Mouse (Mus musculus) hindbrain, embryonic 11.5 days (tissue): ENCODE measurements around the gene Dcdc2c. TPM values are rescaled to one million over a fixed set of nuclear protein-coding genes. Genes with fewer than 3 reads are reported as not detected.

Source experiments
- ATAC-seq: fragments of 200-750 bp; cut with Nextera tagmentation; 2 replicates; pipeline ENCODE4 v1.8.0; 2017; ENCODE audit warnings: mild to moderate bottlenecking, moderate TSS enrichment, moderate library complexity; ENCODE audit not compliant: low FRiP score
- DNase-seq: peaks from one replicate; pipeline ENCODE4 v3.0.0-alpha.2; 2015; ENCODE audit warnings: low spot score
- H3K27ac ChIP-seq: fragments of 300-500 bp; sonication (generic); 2 replicates; pipeline ENCODE4 v1.5.1; 2014; ENCODE audit warnings: mild to moderate bottlenecking, low read depth, low read length
- H3K27me3 ChIP-seq: fragments of 300-500 bp; sonication (generic); 2 replicates; pipeline ENCODE4 v1.6.1; 2014; ENCODE audit warnings: mild to moderate bottlenecking, low read length, moderate library complexity, mixed read lengths; ENCODE audit not compliant: control insufficient read depth, insufficient read depth
- H3K36me3 ChIP-seq: fragments of 300-500 bp; sonication (generic); 2 replicates; pipeline ENCODE4 v1.6.1; 2014; ENCODE audit warnings: mild to moderate bottlenecking, low read length, moderate library complexity, mixed read lengths; ENCODE audit not compliant: control insufficient read depth, insufficient read depth
- H3K4me1 ChIP-seq: fragments of 300-500 bp; sonication (generic); replicated peaks from 2 replicates; pipeline ENCODE4 v1.6.1; 2014; ENCODE audit warnings: low read length, mixed read lengths; ENCODE audit not compliant: control insufficient read depth, insufficient read depth
- H3K4me2 ChIP-seq: fragments of 300-500 bp; sonication (generic); replicated peaks from 2 replicates; pipeline ENCODE4 v1.6.1; 2014; ENCODE audit warnings: mild to moderate bottlenecking, low read depth, low read length
- H3K4me3 ChIP-seq: fragments of 300-500 bp; sonication (generic); 2 replicates; pipeline ENCODE4 v1.5.1; 2014; ENCODE audit warnings: low read depth, low read length
- H3K9ac ChIP-seq: fragments of 300-500 bp; sonication (generic); 2 replicates; pipeline ENCODE4 v1.6.1; 2014; ENCODE audit warnings: low read depth, low read length
- H3K9me3 ChIP-seq: fragments of 300-500 bp; sonication (generic); 2 replicates; pipeline ENCODE4 v1.6.1; 2016; ENCODE audit warnings: low read length; ENCODE audit not compliant: control insufficient read depth
- WGBS: fragments of 180-500 bp; shearing (Covaris S2); extraction: QIAGEN DNeasy Blood & Tissue Kit; methylation state at CpG from one replicate; pipeline ENCODE4 v1.1.7; 2014; 5-methylcytosine and 5-hydroxymethylcytosine counted together
- polyA plus RNA-seq: library from polyadenylated mRNA; unstranded; fragments of >200 nt; fragmentation: Nextera tagmentation; extraction: Ambion mirVana; gene quantifications from 2 replicates; pipeline ENCODE4 v1.2.1, GENCODE M21; 2014

Gene Dcdc2c
- polyA plus RNA-seq, 1 experiment from 2014 or later, result 0.22 TPM

DNA sequence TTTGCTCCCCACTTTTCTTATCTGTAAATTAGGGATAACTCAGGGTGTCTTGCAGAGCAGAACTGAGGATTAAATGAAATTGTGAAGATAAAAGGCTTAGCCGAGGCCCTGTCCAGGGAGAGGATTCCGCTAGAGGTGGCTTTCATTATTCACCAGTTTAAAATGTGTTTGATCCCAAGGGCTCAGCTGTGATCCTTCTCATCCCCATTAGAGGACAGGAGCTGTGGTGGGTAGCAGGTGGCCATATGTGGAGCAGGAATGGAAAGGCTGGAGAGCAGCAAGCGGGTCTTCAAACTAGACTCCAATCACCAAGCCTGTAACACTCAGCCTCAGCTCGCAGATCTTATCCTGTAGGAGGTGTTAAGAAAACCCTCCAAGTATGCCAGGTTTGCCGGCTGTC, 122.3 kb downstream of the Dcdc2c start:
- no peak overlapping the region for H3K27ac ChIP-seq
- 89% methylated on average over 5 of the region's 5 CpGs for WGBS
- no peak for ATAC-seq

DNA sequence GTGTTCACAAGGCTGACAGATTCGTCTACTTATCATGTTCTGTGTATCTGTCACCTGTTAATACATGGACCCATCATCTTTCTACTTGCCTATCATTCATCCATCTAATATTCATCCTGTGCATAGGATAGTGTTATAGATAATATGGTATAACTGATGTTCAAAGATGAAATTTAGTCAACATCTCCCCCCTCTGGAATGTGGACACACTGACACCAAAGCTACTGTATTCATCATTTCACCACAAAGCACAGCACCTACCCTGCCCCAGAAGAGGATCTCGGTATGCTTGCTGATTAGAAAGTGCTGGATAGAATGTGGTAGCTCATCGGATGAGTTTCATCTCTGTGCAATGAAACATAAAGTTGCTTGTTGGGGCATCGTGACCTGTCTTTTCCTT, 135.2 kb downstream of the Dcdc2c start:
- WGBS, result 87% methylated on average over 4 of the region's 4 CpGs
- no peak for ATAC-seq

More for the DNA sequence above, 122.3 kb downstream of the Dcdc2c start:
- H3K4me1 ChIP-seq, result no peaks in the 10 kb centered on the region
- no peak overlapping the region for H3K4me3 ChIP-seq
- no peaks in the 10 kb centered on the region for H3K27me3 ChIP-seq
- no peak overlapping the region for H3K9ac ChIP-seq
- DNase-seq, result no peak
- no peaks in the 10 kb centered on the region for H3K9me3 ChIP-seq
- no peak overlapping the region for H3K4me2 ChIP-seq
- no peaks in the 10 kb centered on the region for H3K36me3 ChIP-seq

DNA sequence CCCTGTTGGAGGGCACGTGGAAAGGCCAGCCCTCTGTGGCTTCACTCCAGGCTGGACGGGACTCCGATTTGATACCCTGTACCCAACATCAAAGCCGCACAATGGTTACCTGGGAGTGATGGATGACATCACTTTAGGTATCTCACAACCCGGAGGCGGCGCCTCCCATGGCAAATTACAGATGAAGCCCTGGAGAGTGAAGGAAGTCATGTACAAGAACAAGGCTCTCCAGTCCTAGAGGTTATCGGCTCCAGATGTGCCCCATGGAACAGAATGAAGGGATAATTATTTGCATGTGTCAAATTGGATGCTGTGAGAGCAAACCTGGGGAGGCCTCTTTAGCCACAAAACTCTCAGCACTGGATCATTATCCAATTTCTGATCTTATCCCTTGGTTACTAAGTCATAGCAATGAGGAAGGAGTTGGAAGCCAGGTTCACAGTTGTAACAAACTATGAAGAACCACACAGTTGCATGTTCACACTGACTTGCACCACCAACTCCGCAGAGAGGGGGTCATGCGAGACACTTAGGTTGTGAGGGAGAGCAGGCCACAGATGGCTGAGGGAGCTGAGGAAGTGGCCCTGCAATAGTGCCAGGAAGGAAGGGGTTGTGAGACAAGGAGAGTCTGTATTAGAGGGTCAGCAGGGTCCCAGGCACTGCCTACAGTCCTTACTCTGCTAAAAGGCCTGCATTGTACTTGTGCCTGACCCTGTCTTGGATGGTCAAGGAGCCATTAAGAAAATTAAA, 144.4 kb downstream of the Dcdc2c start:
- 71% methylated on average over 10 of the region's 10 CpGs for WGBS
- no peak overlapping the region for H3K9ac ChIP-seq
- no peaks in the 10 kb centered on the region for H3K36me3 ChIP-seq
- H3K4me3 ChIP-seq, result no peak overlapping the region
- H3K27me3 ChIP-seq, result no peaks in the 10 kb centered on the region
- no peak overlapping the region for H3K27ac ChIP-seq
- H3K9me3 ChIP-seq, result no peaks in the 10 kb centered on the region
- no peak overlapping the region for H3K4me2 ChIP-seq
- ATAC-seq (no peak), DNase-seq (no peak)
- no peaks in the 10 kb centered on the region for H3K4me1 ChIP-seq

More for the DNA sequence above, 135.2 kb downstream of the Dcdc2c start:
- no peaks in the 10 kb centered on the region for H3K9me3 ChIP-seq
- no peak overlapping the region for H3K9ac ChIP-seq
- DNase-seq, result no peak
- no peaks in the 10 kb centered on the region for H3K4me1 ChIP-seq
- H3K4me3 ChIP-seq, result no peak overlapping the region
- no peak overlapping the region for H3K4me2 ChIP-seq
- no peaks in the 10 kb centered on the region for H3K27me3 ChIP-seq
- H3K36me3 ChIP-seq, result no peaks in the 10 kb centered on the region
- no peak overlapping the region for H3K27ac ChIP-seq

DNA sequence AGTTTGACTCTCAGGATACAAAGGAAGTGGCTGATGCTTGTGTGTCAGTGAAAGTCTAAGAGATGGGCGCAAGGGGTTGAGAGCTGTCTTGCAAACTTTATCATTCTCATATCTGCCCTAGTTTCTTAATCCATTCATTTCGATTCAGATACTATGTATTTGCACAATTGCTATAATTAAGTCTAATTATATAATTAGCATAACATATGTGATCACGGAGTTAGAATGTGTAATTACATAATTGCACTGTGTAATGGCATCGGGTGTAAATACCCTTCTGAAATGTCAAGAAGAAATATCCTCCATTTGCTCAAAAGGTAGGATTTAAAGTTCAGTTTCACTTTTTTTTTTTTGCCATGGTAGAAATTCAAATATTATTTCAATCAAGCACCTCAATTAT, 149.9 kb downstream of the Dcdc2c start:
- ATAC-seq (no peak), DNase-seq (no peak)
- Histone ChIP-seq H3K9me3 (no peaks in the 10 kb centered on the region), H3K27ac (no peak overlapping the region), H3K27me3 (no peaks in the 10 kb centered on the region), H3K4me2 (no peak overlapping the region), H3K9ac (no peak overlapping the region), H3K4me1 (no peaks in the 10 kb centered on the region), H3K36me3 (no peaks in the 10 kb centered on the region), H3K4me3 (no peak overlapping the region)
- 87% methylated on average over 4 of the region's 4 CpGs for WGBS

DNA sequence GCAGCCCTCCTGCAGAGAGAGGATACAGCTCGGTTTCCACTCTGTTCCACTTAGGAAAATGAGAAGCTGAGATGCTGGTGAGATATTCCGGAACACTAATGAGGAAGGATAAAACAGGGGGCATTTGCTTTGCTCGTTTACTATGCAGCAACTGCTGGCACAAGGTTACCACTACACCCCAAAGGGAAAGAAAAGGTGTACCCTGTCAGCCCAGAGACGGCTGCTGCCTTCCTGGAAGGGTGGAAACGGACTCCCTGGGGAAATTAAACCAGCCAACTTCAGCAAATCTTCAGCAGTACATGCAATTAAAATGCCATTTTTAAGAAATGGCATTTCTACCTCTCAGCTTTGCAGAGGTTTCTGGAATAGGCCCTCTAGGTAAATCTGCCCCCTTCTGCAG, 150.8 kb downstream of the Dcdc2c start:
- no peak for ATAC-seq
- Histone ChIP-seq H3K27me3 (no peaks in the 10 kb centered on the region), H3K9ac (no peak overlapping the region), H3K27ac (no peak overlapping the region), H3K4me1 (no peaks in the 10 kb centered on the region), H3K9me3 (no peaks in the 10 kb centered on the region), H3K4me3 (no peak overlapping the region), H3K4me2 (no peak overlapping the region), H3K36me3 (no peaks in the 10 kb centered on the region)
- WGBS, result 63% methylated on average over 5 of the region's 5 CpGs
- DNase-seq, result no peak

DNA sequence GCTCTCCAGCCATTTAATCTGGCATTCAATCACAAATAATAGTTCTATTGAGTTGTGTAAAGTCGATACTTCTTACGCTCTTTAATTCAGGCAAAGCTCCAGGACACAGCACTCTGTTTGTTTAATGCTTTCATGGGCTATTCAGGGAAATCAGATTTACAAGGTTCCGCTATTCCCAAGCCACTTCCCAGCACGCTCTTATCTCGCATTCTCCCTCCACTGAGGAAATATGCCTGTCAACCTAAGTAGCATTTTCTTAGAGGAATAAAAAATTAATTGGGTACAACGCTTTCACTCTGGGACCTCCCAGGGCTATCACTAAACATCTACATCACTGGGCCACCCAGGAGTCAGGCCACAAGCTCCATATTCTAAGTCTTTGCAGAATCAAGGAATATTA, 160.1 kb downstream of the Dcdc2c start:
- WGBS, result 50% methylated on average over 6 of the region's 6 CpGs
- H3K9me3 ChIP-seq, result no peaks in the 10 kb centered on the region
- H3K27me3 ChIP-seq, result no peaks in the 10 kb centered on the region
- no peaks in the 10 kb centered on the region for H3K36me3 ChIP-seq
- no peak overlapping the region for H3K4me2 ChIP-seq
- no peak overlapping the region for H3K9ac ChIP-seq
- H3K4me1 ChIP-seq, result no peaks in the 10 kb centered on the region
- DNase-seq (no peak), ATAC-seq (no peak)
- H3K27ac ChIP-seq, result no peak overlapping the region
- H3K4me3 ChIP-seq, result no peak overlapping the region

Other genes with a start within 250 kb of the Dcdc2c start
- not detected in 2 replicates for gene Allc, start 30.1 kb upstream of the Dcdc2c start, polyA plus RNA-seq
- gene Colec11, start 71.0 kb upstream of the Dcdc2c start, polyA plus RNA-seq, result 0.21 and 0.51 TPM in 2 replicates
- gene Rps7, start 83.6 kb upstream of the Dcdc2c start, polyA plus RNA-seq, result 766 and 780 TPM in 2 replicates
- 25.4 and 27.7 TPM in 2 replicates for gene Rnaseh1, start 97.2 kb upstream of the Dcdc2c start, polyA plus RNA-seq
- 51.5 and 53.5 TPM in 2 replicates for gene Adi1, start 122.8 kb upstream of the Dcdc2c start, polyA plus RNA-seq
- 36.6 and 38.4 TPM in 2 replicates for gene Trappc12, start 198.1 kb upstream of the Dcdc2c start, polyA plus RNA-seq
- 50.0 and 50.1 TPM in 2 replicates for gene Eipr1, start 199.4 kb upstream of the Dcdc2c start, polyA plus RNA-seq